Mouse (Mus musculus) spleen, adult 2 months (tissue): Measurements from ENCODE around the gene Ei24.

Source experiments
- CTCF ChIP-seq: fragments of 200-500 bp; IDR thresholded peaks from 2 replicates; pipeline ENCODE4 v1.5.1; 2011; ENCODE audit warnings: mild to moderate bottlenecking, inconsistent platforms; ENCODE audit not compliant: insufficient read depth, insufficient read length, insufficient replicate concordance; ENCODE audit errors: extremely low read depth
- POLR2A ChIP-seq: fragments of 200-500 bp; IDR thresholded peaks from 2 replicates; pipeline ENCODE4 v1.6.1; 2011; ENCODE audit warnings: low read depth, low read length, inconsistent platforms

DNA sequence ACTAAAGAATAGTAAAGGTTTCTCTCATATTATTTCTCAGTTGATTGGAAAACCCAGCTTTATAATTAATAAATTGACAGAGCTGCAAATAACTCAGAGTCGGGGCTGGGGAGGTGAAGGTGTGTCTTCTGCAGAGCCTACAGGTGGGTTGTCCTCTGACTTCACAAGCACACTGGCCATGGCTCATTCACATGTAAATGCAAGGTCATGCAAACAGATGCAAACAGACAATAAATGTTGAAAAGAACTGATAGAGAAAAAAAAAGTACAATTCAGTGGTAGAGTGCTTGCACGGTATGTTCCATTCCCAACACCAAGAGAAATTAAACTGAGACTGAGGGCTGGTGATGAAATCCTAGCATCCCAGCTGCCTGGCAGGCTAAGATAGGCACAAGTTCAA, 2.7 kb downstream of the Ei24 start:
- TF ChIP-seq CTCF: no peak
- TF ChIP-seq POLR2A: no peak
